Mouse (Mus musculus) cerebellum, adult 2 months (tissue): Measurements from ENCODE around the gene Hexa. TPM values are rescaled to one million over a fixed set of nuclear protein-coding genes. Genes with fewer than 3 reads are reported as not detected.

Experiments
- DNase-seq, 2 experiments: peaks; one replicate each; pipeline ENCODE4 v3.0.0; 2021
- H3K27ac ChIP-seq: fragments of 200-500 bp; 2 replicates; pipeline ENCODE4 v1.5.1; 2012; ENCODE audit warnings: low read length, control low read depth, inconsistent platforms; ENCODE audit not compliant: insufficient read depth
- H3K27me3 ChIP-seq: fragments of 200-500 bp; 2 replicates; pipeline ENCODE4 v1.6.1; 2012; ENCODE audit warnings: inconsistent platforms, mild to moderate bottlenecking, low read length, moderate library complexity; ENCODE audit not compliant: control insufficient read depth, insufficient read depth
- H3K4me1 ChIP-seq: fragments of 200-500 bp; 2 replicates; pipeline ENCODE4 v1.6.1; 2011; ENCODE audit warnings: low read length; ENCODE audit not compliant: control insufficient read depth, insufficient read depth
- H3K4me3 ChIP-seq: fragments of 200-500 bp; replicated peaks from 2 replicates; pipeline ENCODE3; 2011; ENCODE audit warnings: mild to moderate bottlenecking, low read depth, low read length, control low read depth; ENCODE audit not compliant: insufficient read depth
- CTCF ChIP-seq: fragments of 200-500 bp; IDR thresholded peaks from 2 replicates; pipeline ENCODE4 v1.5.1; 2011; ENCODE audit warnings: low read depth, mild to moderate bottlenecking, control low read depth, low read length, moderate library complexity, borderline replicate concordance; ENCODE audit not compliant: insufficient read depth
- POLR2A ChIP-seq: fragments of 200-500 bp; IDR thresholded peaks from 2 replicates; pipeline ENCODE4 v1.6.1; 2011; ENCODE audit warnings: low read length, control low read depth, borderline replicate concordance; ENCODE audit not compliant: insufficient read depth
- WGBS: fragments of 180-500 bp; shearing (Covaris S2); methylation state at CpG from one replicate; pipeline ENCODE4 v1.1.7; 2018; 5-methylcytosine and 5-hydroxymethylcytosine counted together
- polyA plus RNA-seq: library from polyadenylated mRNA; depleted of rRNA; stranded (reverse); fragments of >200 nt; gene quantifications from 2 replicates; pipeline ENCODE4 v1.2.3, GENCODE M21; 2012

Hexa gene
- polyA plus RNA-seq, 1 experiment: 39.7 TPM

DNA sequence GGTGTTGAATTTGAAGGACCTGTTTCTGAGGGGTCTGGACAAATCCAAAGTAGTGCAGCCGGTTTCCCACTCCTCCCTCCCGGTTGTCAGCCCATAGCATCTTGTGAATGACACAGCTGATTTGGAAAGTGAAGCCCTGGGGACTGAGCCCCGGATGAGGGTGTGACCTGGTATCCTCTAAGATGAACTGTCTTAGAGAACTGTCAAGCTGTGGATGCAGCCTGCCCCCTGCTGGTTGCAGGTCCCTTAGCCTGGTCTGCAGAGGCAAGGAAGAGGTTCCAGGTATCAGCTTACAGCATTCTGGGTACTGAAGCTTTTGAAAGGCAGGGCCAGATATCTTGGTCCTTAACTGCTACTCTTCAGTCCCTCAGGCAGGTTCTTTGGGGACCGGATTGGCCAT is 26.3 kb downstream of the Hexa start:
- no peaks in the 10 kb centered on the region for H3K27me3 ChIP-seq

DNA sequence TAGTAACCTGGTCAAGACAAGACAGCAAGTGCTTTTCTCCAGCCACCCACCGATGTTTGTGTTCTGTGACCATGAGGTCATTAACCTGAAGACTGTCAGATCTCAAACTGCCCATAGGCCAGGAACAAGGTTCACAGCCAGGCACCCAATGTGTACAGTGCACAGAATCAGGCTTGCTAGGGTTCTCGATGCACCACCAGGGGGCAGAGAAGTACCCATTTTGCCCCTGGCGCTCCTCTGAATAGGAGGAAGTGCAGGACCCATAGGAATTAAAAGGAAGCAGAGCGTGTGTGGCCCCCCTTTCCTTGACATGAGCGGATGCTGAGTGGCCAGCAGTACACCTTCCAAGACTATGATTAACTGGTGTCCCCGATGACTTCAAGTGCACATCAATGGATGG is 27.8 kb downstream of the Hexa start:
- WGBS: 30% methylated on average over 6 of the region's 6 CpGs
- H3K27ac ChIP-seq: no peak overlapping the region
- TF ChIP-seq CTCF: peak; percentile 70
- no peak for TF ChIP-seq POLR2A
- no peaks in the 10 kb centered on the region for H3K4me1 ChIP-seq
- no peaks in the 10 kb centered on the region for H3K27me3 ChIP-seq
- no peak overlapping the region for H3K4me3 ChIP-seq
- peak; percentile 46 to 48 for DNase-seq

More for the DNA sequence above, 26.3 kb downstream of the Hexa start:
- no peaks in the 10 kb centered on the region for H3K4me1 ChIP-seq
- no peak overlapping the region for H3K27ac ChIP-seq
- WGBS: 29% methylated on average over 4 of the region's 4 CpGs
- peak; percentile 61 to 66 for DNase-seq
- TF ChIP-seq CTCF (peak; percentile 78), POLR2A (no peak)
- H3K4me3 ChIP-seq: no peak overlapping the region

DNA sequence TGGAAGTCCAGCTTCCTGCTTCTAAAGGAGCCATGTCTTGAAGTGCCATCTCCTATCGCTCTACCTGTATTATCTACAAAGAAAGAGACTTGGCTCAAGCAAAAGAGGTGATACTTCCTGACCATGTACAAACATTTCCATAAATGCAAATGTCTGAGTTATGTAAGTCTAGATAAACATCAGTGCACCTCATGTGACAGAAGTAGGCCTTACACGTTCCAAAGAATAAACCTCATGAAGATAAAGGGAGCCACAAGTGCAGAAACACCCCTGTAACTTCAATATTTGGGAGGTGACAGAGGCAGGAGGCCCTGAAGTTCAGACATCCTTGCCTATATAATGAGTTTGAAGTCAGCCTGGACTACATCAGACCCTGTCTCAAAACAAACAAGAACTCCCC is 32.5 kb downstream of the Hexa start:
- TF ChIP-seq CTCF (no peak), POLR2A (no peak)
- no peaks in the 10 kb centered on the region for H3K27me3 ChIP-seq
- DNase-seq: no peak
- H3K4me1 ChIP-seq: no peaks in the 10 kb centered on the region
- no peak overlapping the region for H3K4me3 ChIP-seq
- H3K27ac ChIP-seq: no peak overlapping the region
- 81% methylated on average over 2 of the region's 2 CpGs for WGBS

DNA sequence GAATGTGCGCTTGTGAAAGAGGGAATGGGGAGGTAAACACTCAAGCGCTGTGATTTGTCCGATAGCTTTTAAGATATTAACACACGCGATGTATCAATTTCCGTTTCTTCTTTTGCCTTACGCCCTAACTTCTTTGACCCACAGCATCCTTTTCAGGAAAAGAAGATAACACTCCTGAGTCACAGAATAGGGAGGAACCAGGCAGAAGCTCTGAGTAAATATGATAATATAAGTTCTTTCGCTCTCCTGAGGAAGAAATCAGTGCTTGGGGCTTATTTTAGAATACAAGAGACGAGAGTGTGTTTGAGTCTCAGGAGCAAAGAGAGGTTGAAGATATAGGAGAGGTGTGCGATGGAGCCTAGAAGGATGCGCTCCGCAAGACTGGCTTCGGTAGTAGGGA is 38.1 kb downstream of the Hexa start:
- TF ChIP-seq POLR2A (no peak), CTCF (no peak)
- no peak for DNase-seq
- 10% methylated on average over 13 of the region's 13 CpGs for WGBS
- H3K4me1 ChIP-seq: no peaks in the 10 kb centered on the region
- no peak overlapping the region for H3K27ac ChIP-seq
- H3K27me3 ChIP-seq: no peaks in the 10 kb centered on the region
- peak overlapping the region; percentile 67 for H3K4me3 ChIP-seq

DNA sequence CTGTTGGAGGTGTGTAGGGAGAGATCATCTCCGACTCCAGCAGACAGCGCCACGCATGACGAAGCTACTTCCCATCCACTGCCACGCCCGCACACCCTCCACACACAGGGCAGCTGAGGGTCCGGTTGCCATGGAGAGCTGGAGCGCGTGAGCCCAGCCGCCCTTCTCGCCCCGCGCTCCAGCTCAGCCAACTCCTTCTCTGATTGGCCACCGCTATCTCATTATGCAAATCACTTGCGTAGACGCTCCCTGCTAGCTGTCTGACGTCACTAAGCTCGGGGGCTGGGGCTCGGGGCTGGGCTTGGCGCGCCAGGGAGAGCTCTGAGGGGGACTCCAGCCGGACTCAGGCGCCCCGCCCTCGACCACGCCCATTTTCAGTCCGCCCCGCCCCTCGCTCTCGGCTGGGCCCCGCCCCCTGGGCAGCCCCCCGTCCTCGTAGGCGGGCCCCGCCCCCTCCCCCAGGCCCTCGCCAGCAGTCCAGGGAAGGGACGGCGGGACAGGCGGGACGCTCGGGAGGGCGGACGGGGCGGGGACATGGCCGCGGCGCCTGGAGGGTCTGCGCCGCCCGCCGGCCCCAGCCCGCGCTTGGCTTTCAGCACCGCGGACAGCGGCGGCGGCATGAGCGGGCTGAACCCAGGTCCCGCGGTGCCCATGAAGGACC is 38.6 kb downstream of the Hexa start, which contains the start of gene Celf6:
Gene Celf6, plus strand, starts transcription at position 74 of the 661 bp plus-strand sequence.
- Histone ChIP-seq H3K27me3 (no peaks in the 10 kb centered on the region), H3K4me1 (no peaks in the 10 kb centered on the region), H3K4me3 (peak within 1 kb of the TSS; percentile 67), H3K27ac (no peak within 1 kb of the TSS)
- TF ChIP-seq POLR2A (0 out of 2 replicates have a peak, but pooled peaks have one; percentile 16), CTCF (no peak)
- peak; percentile 93 to 94 for DNase-seq
- under 1% methylated on average over 56 of the region's 61 CpGs for WGBS

- H3K4me1 ChIP-seq: no peaks in the 10 kb centered on the region
- TF ChIP-seq CTCF: no peak
- no peak for TF ChIP-seq POLR2A
- H3K27ac ChIP-seq: no peak overlapping the region
- no peaks in the 10 kb centered on the region for H3K27me3 ChIP-seq
- DNase-seq: no peak
- WGBS: under 1% methylated on average over 20 of the region's 20 CpGs
- H3K4me3 ChIP-seq: peak overlapping the region; percentile 67
Measured at GRCm38 (mm10) chr9:59578505-59578867, 39.1 kb downstream of the Hexa start.

DNA sequence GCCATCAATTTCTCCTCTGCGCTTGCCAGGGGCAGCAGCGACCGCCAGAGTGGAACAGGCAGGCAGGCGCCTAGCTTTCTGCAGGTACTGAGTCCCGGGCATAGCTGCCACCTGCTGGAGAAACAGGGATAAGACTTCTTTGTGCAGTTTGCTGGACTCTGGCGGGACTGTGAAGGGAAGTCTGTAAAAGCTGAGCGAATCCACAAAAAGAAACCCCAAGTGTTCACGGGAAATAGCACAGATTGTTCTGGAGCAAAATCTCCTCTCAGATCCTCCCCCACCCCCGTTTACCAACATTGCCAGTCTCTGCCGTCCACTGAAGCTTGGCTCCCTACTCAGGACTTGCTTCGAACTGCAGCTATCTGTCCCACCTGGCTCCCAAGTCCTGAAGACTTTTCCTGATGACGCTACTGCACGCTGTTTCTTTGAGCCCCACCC is 45.5 kb downstream of the Hexa start:
- WGBS: 4% methylated on average over 13 of the region's 13 CpGs
- TF ChIP-seq CTCF (peak; percentile 76), POLR2A (no peak)
- no peak overlapping the region for H3K27ac ChIP-seq

GRCm38 (mm10) chr9:59588252-59588651 is 48.9 kb downstream of the Hexa start:
- no peak overlapping the region for H3K27ac ChIP-seq
- H3K4me1 ChIP-seq: no peaks in the 10 kb centered on the region; the same call in 1 of the 2 replicates
- no peak for TF ChIP-seq CTCF
- no peak for TF ChIP-seq POLR2A
- H3K27me3 ChIP-seq: no peaks in the 10 kb centered on the region
- H3K4me3 ChIP-seq: no peak overlapping the region
- 66% methylated on average over 5 of the region's 5 CpGs for WGBS
- DNase-seq: no peak

More for the DNA sequence above, 45.5 kb downstream of the Hexa start:
- Histone ChIP-seq H3K4me1 (no peaks in the 10 kb centered on the region; the same call in 1 of the 2 replicates), H3K4me3 (no peak overlapping the region), H3K27me3 (no peaks in the 10 kb centered on the region)
- DNase-seq: peak; percentile 77 to 78
